Mouse (Mus musculus): Measurements from ENCODE around the gene Atad1. TPM values are rescaled to one million over a fixed set of nuclear protein-coding genes. Genes with fewer than 3 reads are reported as not detected.

The Atad1 gene
- total and polyA plus RNA-seq, 2 experiments from 2014 or later, result 89.3 to 108 TPM

- H3K9ac ChIP-seq (replicated peaks; ENCODE audit: low read length, poor library complexity, severe bottlenecking), result no peak overlapping the region
- H3K27me3 ChIP-seq (ENCODE audit: insufficient read depth, low read length), result no peaks in the 10 kb centered on the region
- no peak overlapping the region for H3K4me3 ChIP-seq (ENCODE audit: low read depth, low read length)
- DNase-seq (ENCODE audit: low spot score) (no peak), ATAC-seq (ENCODE audit: low FRiP score) (no peak)
- H3K9me3 ChIP-seq (ENCODE audit: low read length), result no peaks in the 10 kb centered on the region
- no peak for TF ChIP-seq CTCF (IDR thresholded peaks at IDR 0.05)
- no peaks in the 10 kb centered on the region for H3K36me3 ChIP-seq (ENCODE audit: insufficient read depth, low read length)
- WGBS, result 84% methylated on average over 4 of the region's 4 CpGs
- peak overlapping the region; percentile 1; the same call in 1 of the 2 replicates for H3K4me2 ChIP-seq (ENCODE audit: low read depth, low read length, poor library complexity, severe bottlenecking)
- no peak overlapping the region for H3K27ac ChIP-seq (ENCODE audit: low read depth, low read length)
- peaks cover 5% of the 10 kb centered on the region; the same call in 1 of the 2 replicates for H3K4me1 ChIP-seq (ENCODE audit: insufficient read depth, low read length)
These were observed 22.9 kb upstream of the Atad1 start for GRCm38 (mm10) chr19:32762493-32762892.

DNA sequence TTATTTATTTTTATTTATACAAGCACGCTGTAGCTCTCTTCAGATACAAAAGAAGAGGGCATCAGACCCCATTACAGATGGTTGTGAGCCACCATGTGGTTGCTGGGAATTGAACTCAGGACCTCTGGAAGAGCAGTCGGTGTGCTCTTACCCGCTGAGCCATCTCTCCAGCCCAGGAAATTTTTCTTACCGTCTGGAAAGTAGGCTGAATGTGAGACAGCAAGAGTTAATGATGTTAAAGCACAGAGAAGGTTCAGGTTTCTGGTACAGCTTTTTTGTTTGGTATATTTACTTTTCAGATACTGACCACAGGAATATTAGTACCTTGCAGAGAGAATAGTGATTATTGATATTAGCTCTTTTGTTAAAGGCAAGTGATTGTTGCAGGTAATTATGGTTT is 21.6 kb upstream of the Atad1 start:
- WGBS, result 59% methylated on average over 4 of the region's 4 CpGs
- TF ChIP-seq CTCF (IDR thresholded peaks at IDR 0.05), result no peak
- Histone ChIP-seq H3K9me3 (ENCODE audit: low read length) (no peaks in the 10 kb centered on the region), H3K27ac (ENCODE audit: low read depth, low read length) (no peak overlapping the region), H3K27me3 (ENCODE audit: insufficient read depth, low read length) (no peaks in the 10 kb centered on the region), H3K4me2 (ENCODE audit: low read depth, low read length, poor library complexity, severe bottlenecking) (peak overlapping the region; percentile 90), H3K4me1 (ENCODE audit: insufficient read depth, low read length) (peaks cover 5% of the 10 kb centered on the region; the same call in 1 of the 2 replicates), H3K9ac (replicated peaks; ENCODE audit: low read length, poor library complexity, severe bottlenecking) (no peak overlapping the region), H3K4me3 (ENCODE audit: low read depth, low read length) (peak overlapping the region; percentile 97), H3K36me3 (ENCODE audit: insufficient read depth, low read length) (no peaks in the 10 kb centered on the region)
- no peak for ATAC-seq (ENCODE audit: low FRiP score)
- DNase-seq (ENCODE audit: low spot score), result no peak

DNA sequence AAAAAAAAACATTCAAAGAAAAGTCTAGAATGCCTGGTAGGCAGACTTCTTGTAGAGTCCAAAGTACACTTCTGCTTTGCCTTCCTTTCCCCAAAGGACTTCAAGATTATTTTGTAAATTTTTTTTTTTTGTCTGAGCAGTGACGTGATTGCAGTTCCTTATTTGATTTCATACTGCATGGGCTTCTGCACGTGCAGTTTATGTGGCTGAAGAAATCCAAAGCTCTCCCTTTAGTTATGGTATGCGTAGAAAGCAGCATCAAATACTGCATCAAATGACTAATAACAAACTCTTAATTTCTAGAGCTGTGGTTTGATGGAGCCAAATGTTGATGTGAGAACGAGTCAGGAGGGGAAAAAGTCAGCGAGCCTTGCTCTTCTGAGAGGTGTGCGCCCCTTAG is 20.9 kb upstream of the Atad1 start:
- DNase-seq (ENCODE audit: low spot score), result no peak

GRCm38 (mm10) chr19:32759357-32760024 is 19.9 kb upstream of the Atad1 start:
- Histone ChIP-seq H3K27ac (ENCODE audit: low read depth, low read length) (no peak overlapping the region), H3K4me3 (ENCODE audit: low read depth, low read length) (peak overlapping the region; percentile 97), H3K9me3 (ENCODE audit: low read length) (no peaks in the 10 kb centered on the region), H3K4me1 (ENCODE audit: insufficient read depth, low read length) (peaks cover 8% of the 10 kb centered on the region; the same call in 1 of the 2 replicates), H3K36me3 (ENCODE audit: insufficient read depth, low read length) (no peaks in the 10 kb centered on the region), H3K9ac (replicated peaks; ENCODE audit: low read length, poor library complexity, severe bottlenecking) (peak overlapping the region; percentile 95), H3K27me3 (ENCODE audit: insufficient read depth, low read length) (no peaks in the 10 kb centered on the region), H3K4me2 (ENCODE audit: low read depth, low read length, poor library complexity, severe bottlenecking) (peak overlapping the region; percentile 90)
- under 1% methylated on average over 8 of the region's 8 CpGs for WGBS
- TF ChIP-seq CTCF (IDR thresholded peaks at IDR 0.05), result no peak
- DNase-seq (ENCODE audit: low spot score) (no peak), ATAC-seq (ENCODE audit: low FRiP score) (no peak)

More for the DNA sequence above, 20.9 kb upstream of the Atad1 start:
- H3K9me3 ChIP-seq (ENCODE audit: low read length), result no peaks in the 10 kb centered on the region
- H3K27ac ChIP-seq (ENCODE audit: low read depth, low read length), result no peak overlapping the region
- peak overlapping the region; percentile 97 for H3K4me3 ChIP-seq (ENCODE audit: low read depth, low read length)
- ATAC-seq (ENCODE audit: low FRiP score), result no peak
- no peaks in the 10 kb centered on the region for H3K36me3 ChIP-seq (ENCODE audit: insufficient read depth, low read length)
- H3K27me3 ChIP-seq (ENCODE audit: insufficient read depth, low read length), result no peaks in the 10 kb centered on the region
- H3K9ac ChIP-seq (replicated peaks; ENCODE audit: low read length, poor library complexity, severe bottlenecking), result peak overlapping the region; percentile 44
- no peak for TF ChIP-seq CTCF (IDR thresholded peaks at IDR 0.05)
- peak overlapping the region; percentile 90 for H3K4me2 ChIP-seq (ENCODE audit: low read depth, low read length, poor library complexity, severe bottlenecking)
- 15% methylated on average over 6 of the region's 6 CpGs for WGBS
- H3K4me1 ChIP-seq (ENCODE audit: insufficient read depth, low read length), result peaks cover 5% of the 10 kb centered on the region; the same call in 1 of the 2 replicates

GRCm38 (mm10) chr19:32758793-32759161 is 19.2 kb upstream of the Atad1 start:
- Histone ChIP-seq H3K36me3 (ENCODE audit: insufficient read depth, low read length) (no peaks in the 10 kb centered on the region), H3K9ac (replicated peaks; ENCODE audit: low read length, poor library complexity, severe bottlenecking) (peak overlapping the region; percentile 95), H3K27ac (ENCODE audit: low read depth, low read length) (peak overlapping the region; percentile 99), H3K4me2 (ENCODE audit: low read depth, low read length, poor library complexity, severe bottlenecking) (peak overlapping the region; percentile 90), H3K27me3 (ENCODE audit: insufficient read depth, low read length) (no peaks in the 10 kb centered on the region), H3K4me1 (ENCODE audit: insufficient read depth, low read length) (peaks cover 8% of the 10 kb centered on the region; the same call in 1 of the 2 replicates), H3K4me3 (ENCODE audit: low read depth, low read length) (peak overlapping the region; percentile 97), H3K9me3 (ENCODE audit: low read length) (no peaks in the 10 kb centered on the region)
- DNase-seq (ENCODE audit: low spot score) (no peak), ATAC-seq (ENCODE audit: low FRiP score) (no peak)
- no peak for TF ChIP-seq CTCF (IDR thresholded peaks at IDR 0.05)
- WGBS, result under 1% methylated on average over 11 of the region's 11 CpGs

Measured in midbrain, postnatal 0 days (tissue).